Mouse (Mus musculus): ENCODE data around the gene Cpa2. TPM values are rescaled to one million over a fixed set of nuclear protein-coding genes. Genes with fewer than 3 reads are reported as not detected.
A peak's percentile ranks its signal among the peaks of the same experiment; 100 is the strongest.

Gene Cpa2
- polyA plus RNA-seq, 1 experiment from 2014 or later = 2.7 TPM

- WGBS = 67% methylated on average over 7 of the region's 7 CpGs
- H3K36me3 ChIP-seq (ENCODE audit: insufficient read depth, low read length) = no peaks in the 10 kb centered on the region
- no peak overlapping the region for H3K27ac ChIP-seq (ENCODE audit: low read length)
- DNase-seq (ENCODE audit: low spot score) (no peak), ATAC-seq (no peak)
- no peaks in the 10 kb centered on the region for H3K27me3 ChIP-seq (replicated peaks; ENCODE audit: insufficient read depth, low read length)
- H3K9me3 ChIP-seq (ENCODE audit: low read length) = no peaks in the 10 kb centered on the region
- no peak overlapping the region for H3K4me2 ChIP-seq (replicated peaks; ENCODE audit: low read depth, low read length)
- H3K4me1 ChIP-seq (ENCODE audit: insufficient read depth, low read depth, low read length) = no peaks in the 10 kb centered on the region
- H3K9ac ChIP-seq (replicated peaks; ENCODE audit: low read depth) = no peak overlapping the region
- H3K4me3 ChIP-seq (ENCODE audit: low read depth, low read length) = no peak overlapping the region
- TF ChIP-seq CTCF (IDR thresholded peaks at IDR 0.05) (no peak), EP300 (IDR thresholded peaks at IDR 0.05) (no peak)
Measured at GRCm38 (mm10) chr6:30586886-30587442, 45.6 kb downstream of the Cpa2 start.

GRCm38 (mm10) chr6:30589819-30590218 lies 48.4 kb downstream of the Cpa2 start:
- no peaks in the 10 kb centered on the region for H3K9me3 ChIP-seq (ENCODE audit: low read length)
- no peaks in the 10 kb centered on the region for H3K27me3 ChIP-seq (replicated peaks; ENCODE audit: insufficient read depth, low read length)
- no peak for ATAC-seq
- no peak overlapping the region for H3K27ac ChIP-seq (ENCODE audit: low read length)
- no peak overlapping the region for H3K4me3 ChIP-seq (ENCODE audit: low read depth, low read length)
- no peak for DNase-seq (ENCODE audit: low spot score)
- no peak overlapping the region for H3K4me2 ChIP-seq (replicated peaks; ENCODE audit: low read depth, low read length)
- WGBS = 20% methylated on average over 2 of the region's 2 CpGs
- TF ChIP-seq CTCF (IDR thresholded peaks at IDR 0.05) = no peak
- no peak for TF ChIP-seq EP300 (IDR thresholded peaks at IDR 0.05)
- H3K9ac ChIP-seq (replicated peaks; ENCODE audit: low read depth) = no peak overlapping the region
- H3K36me3 ChIP-seq (ENCODE audit: insufficient read depth, low read length) = no peaks in the 10 kb centered on the region
- H3K4me1 ChIP-seq (ENCODE audit: insufficient read depth, low read depth, low read length) = no peaks in the 10 kb centered on the region

- no peak overlapping the region for H3K4me2 ChIP-seq (replicated peaks; ENCODE audit: low read depth, low read length)
- 59% methylated on average over 5 of the region's 5 CpGs for WGBS
- H3K36me3 ChIP-seq (ENCODE audit: insufficient read depth, low read length) = no peaks in the 10 kb centered on the region
- TF ChIP-seq CTCF (IDR thresholded peaks at IDR 0.05) (no peak), EP300 (IDR thresholded peaks at IDR 0.05) (no peak)
- H3K4me1 ChIP-seq (ENCODE audit: insufficient read depth, low read depth, low read length) = no peaks in the 10 kb centered on the region
- H3K4me3 ChIP-seq (ENCODE audit: low read depth, low read length) = no peak overlapping the region
- ATAC-seq = no peak
- no peak for DNase-seq (ENCODE audit: low spot score)
- H3K9ac ChIP-seq (replicated peaks; ENCODE audit: low read depth) = no peak overlapping the region
- H3K27me3 ChIP-seq (replicated peaks; ENCODE audit: insufficient read depth, low read length) = no peaks in the 10 kb centered on the region
- no peak overlapping the region for H3K27ac ChIP-seq (ENCODE audit: low read length)
- no peaks in the 10 kb centered on the region for H3K9me3 ChIP-seq (ENCODE audit: low read length)
Measured at GRCm38 (mm10) chr6:30591851-30592404, 50.5 kb downstream of the Cpa2 start.

- H3K4me1 ChIP-seq (ENCODE audit: insufficient read depth, low read depth, low read length) = no peaks in the 10 kb centered on the region
- ATAC-seq (no peak), DNase-seq (ENCODE audit: low spot score) (no peak)
- H3K4me2 ChIP-seq (replicated peaks; ENCODE audit: low read depth, low read length) = no peak overlapping the region
- H3K4me3 ChIP-seq (ENCODE audit: low read depth, low read length) = no peak overlapping the region
- 79% methylated on average over 10 of the region's 10 CpGs for WGBS
- no peaks in the 10 kb centered on the region for H3K36me3 ChIP-seq (ENCODE audit: insufficient read depth, low read length)
- H3K9ac ChIP-seq (replicated peaks; ENCODE audit: low read depth) = no peak overlapping the region
- no peak for TF ChIP-seq EP300 (IDR thresholded peaks at IDR 0.05)
- no peak for TF ChIP-seq CTCF (IDR thresholded peaks at IDR 0.05)
- no peak overlapping the region for H3K27ac ChIP-seq (ENCODE audit: low read length)
- no peaks in the 10 kb centered on the region for H3K9me3 ChIP-seq (ENCODE audit: low read length)
- no peaks in the 10 kb centered on the region for H3K27me3 ChIP-seq (replicated peaks; ENCODE audit: insufficient read depth, low read length)
Measured at GRCm38 (mm10) chr6:30592417-30592974, 51.1 kb downstream of the Cpa2 start.

- no peaks in the 10 kb centered on the region for H3K4me1 ChIP-seq (ENCODE audit: insufficient read depth, low read depth, low read length)
- no peaks in the 10 kb centered on the region for H3K36me3 ChIP-seq (ENCODE audit: insufficient read depth, low read length)
- ATAC-seq = no peak
- no peak for TF ChIP-seq EP300 (IDR thresholded peaks at IDR 0.05)
- TF ChIP-seq CTCF (IDR thresholded peaks at IDR 0.05) = no peak
- no peak overlapping the region for H3K9ac ChIP-seq (replicated peaks; ENCODE audit: low read depth)
- H3K9me3 ChIP-seq (ENCODE audit: low read length) = no peaks in the 10 kb centered on the region
- no peak overlapping the region for H3K27ac ChIP-seq (ENCODE audit: low read length)
- DNase-seq (ENCODE audit: low spot score) = no peak
- H3K27me3 ChIP-seq (replicated peaks; ENCODE audit: insufficient read depth, low read length) = no peaks in the 10 kb centered on the region
- WGBS = 57% methylated on average over 7 of the region's 7 CpGs
- no peak overlapping the region for H3K4me2 ChIP-seq (replicated peaks; ENCODE audit: low read depth, low read length)
- no peak overlapping the region for H3K4me3 ChIP-seq (ENCODE audit: low read depth, low read length)
Measured at GRCm38 (mm10) chr6:30594364-30594763, 53.0 kb downstream of the Cpa2 start.

- Histone ChIP-seq H3K4me1 (ENCODE audit: insufficient read depth, low read depth, low read length) (no peaks in the 10 kb centered on the region), H3K27me3 (replicated peaks; ENCODE audit: insufficient read depth, low read length) (no peaks in the 10 kb centered on the region), H3K9ac (replicated peaks; ENCODE audit: low read depth) (no peak overlapping the region), H3K4me3 (ENCODE audit: low read depth, low read length) (no peak overlapping the region), H3K4me2 (replicated peaks; ENCODE audit: low read depth, low read length) (no peak overlapping the region), H3K27ac (ENCODE audit: low read length) (no peak overlapping the region), H3K9me3 (ENCODE audit: low read length) (no peaks in the 10 kb centered on the region), H3K36me3 (ENCODE audit: insufficient read depth, low read length) (no peaks in the 10 kb centered on the region)
- TF ChIP-seq CTCF (IDR thresholded peaks at IDR 0.05) = no peak
- WGBS = 58% methylated on average over 8 of the region's 8 CpGs
- ATAC-seq = 0 out of 2 replicates have a peak, but pooled peaks have one; percentile 16
- no peak for DNase-seq (ENCODE audit: low spot score)
Measured at GRCm38 (mm10) chr6:30596230-30596898, 55.0 kb downstream of the Cpa2 start.

Measured in lung, postnatal 0 days (tissue).